Mouse (Mus musculus): ENCODE results near the gene Ccdc32.
A peak's percentile ranks its signal among the peaks of the same experiment; 100 is the strongest.
"Not testable (repeated sequence)": the region's sequence is repeated elsewhere in the genome, so short reads cannot be mapped to it uniquely, and the experiment has no call there.

The Ccdc32 gene

GRCm38 (mm10) chr2:119028941-119029551 is at the start of gene Ccdc32:
Gene Ccdc32 (minus strand): TSS chr2:119029393.
- DNase-seq (ENCODE audit: low read depth, low spot score) = peak; percentile 90

- DNase-seq (ENCODE audit: low read depth, low spot score) = no peak
Observed at GRCm38 (mm10) chr2:119072397-119072796, 43.2 kb upstream of the Ccdc32 start.

- DNase-seq (ENCODE audit: low read depth, low spot score) = no peak
Observed at GRCm38 (mm10) chr2:119060139-119060538, 30.9 kb upstream of the Ccdc32 start.

DNA sequence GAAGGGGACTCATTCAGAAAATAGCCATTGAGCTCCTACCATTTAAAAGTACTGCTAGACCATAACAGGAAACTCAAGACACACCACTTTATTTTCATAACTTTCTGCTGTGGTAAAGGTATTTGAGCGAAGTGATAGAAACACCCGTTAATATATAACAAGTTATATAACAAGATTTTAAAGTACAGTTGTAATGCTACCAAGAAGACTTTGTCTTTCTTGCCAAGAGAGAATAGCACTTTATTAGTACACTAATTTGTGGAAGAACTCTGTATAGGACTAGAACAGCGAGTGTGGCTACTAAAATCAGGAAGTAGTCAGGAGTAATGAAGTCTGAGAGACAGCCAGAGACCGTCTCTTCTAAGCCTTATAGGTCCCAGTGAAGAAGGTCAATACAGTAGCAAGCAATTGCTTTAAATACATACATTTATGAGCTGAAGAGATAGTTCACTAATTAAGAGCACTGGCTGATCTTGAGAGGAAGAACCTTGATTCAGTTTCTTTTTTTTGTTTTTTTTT is 21.0 kb upstream of the Ccdc32 start:
- DNase-seq (ENCODE audit: low read depth, low spot score) = no peak

DNA sequence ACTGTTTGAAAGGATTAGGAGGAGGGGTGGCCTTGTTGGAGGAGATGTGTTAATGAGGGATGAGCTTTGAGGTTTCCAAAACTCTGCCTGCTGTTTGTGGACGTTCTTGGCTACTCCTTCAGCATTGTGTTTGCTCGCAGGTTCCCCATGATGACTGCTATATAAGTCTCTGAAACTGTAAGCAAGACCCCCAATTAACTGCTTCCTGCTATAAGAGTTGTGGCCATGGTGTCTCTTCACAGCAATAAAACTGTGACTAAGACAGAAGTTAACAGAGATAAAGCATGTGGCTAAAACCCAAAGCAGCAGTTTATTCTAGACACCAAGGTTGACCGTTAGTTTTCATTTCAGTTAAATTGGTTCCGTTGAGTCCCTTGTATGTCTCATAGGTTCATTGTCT is 18.7 kb upstream of the Ccdc32 start:
- DNase-seq (ENCODE audit: low read depth, low spot score) = no peak

DNA sequence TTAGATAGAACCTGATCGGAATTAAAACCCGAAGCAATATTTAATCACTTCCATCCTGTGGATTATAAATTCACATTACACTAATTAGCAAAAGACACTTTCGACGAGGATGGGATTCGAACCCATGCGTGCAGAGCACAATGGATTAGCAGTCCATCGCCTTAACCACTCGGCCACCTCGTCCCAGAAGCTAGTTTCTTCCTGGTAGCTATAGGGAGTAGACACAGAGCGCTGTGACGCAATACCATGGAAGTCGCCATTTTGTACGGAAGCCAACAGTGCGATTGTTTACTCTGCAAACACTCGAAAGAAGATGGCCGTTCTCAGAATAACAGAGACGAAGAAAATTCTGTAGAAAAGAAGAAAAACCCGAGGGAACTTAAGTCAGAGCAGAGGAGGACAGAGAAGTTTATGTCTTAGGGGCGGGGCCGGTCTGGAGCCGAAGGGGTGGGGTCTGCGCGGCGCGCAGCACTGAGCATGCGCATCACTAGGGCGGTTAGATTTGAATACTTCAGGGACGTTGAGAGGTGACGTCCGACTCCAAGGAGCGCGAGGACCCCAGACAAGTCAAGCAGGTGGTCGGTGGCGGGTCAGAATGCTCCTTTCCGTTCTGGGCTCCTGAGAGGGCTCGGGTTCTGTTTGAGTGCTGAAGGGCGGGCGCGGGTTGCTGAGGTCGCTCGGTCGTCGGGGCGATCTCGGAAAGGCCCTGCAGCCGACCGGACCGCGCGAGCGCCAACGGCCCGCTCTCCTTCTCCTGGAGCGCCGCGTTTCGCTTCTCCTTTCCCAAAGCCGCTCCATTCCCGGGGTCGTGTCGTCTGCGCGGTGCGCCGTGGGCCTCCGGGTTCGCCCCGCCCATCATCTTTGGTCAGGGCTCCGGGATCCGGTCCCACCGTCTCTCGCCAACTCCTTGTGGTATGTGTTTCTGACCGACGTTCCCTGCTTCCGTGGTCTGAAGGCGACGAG is 17.7 kb upstream of the Ccdc32 start, which contains the start of gene Knl1:
TSS of gene Knl1 (plus strand) at position 471 of the 963 bp plus-strand sequence.
- DNase-seq (ENCODE audit: low read depth, low spot score) = peak; percentile 77

- DNase-seq (ENCODE audit: low read depth, low spot score) = no peak
Observed at GRCm38 (mm10) chr2:119045163-119045562, 16.0 kb upstream of the Ccdc32 start.

DNA sequence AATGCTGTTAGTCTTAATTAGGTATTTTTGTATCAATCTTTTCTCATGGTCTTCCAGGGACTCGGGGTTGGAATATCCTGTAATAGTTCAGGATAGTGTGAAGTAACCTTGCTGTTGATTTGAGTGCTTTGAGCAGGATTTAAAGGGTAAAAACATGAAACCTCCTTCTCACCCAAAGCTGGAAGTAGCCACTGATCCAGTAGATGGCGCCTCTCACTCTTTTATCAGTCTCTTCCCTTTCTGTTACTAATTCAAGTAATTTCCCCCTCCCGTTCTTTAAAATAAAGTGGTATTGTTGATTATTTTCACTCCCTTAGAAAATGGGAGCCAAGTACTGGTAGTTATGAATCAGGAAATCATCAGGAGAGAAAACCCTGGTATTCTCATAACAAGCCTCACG is 11.7 kb upstream of the Ccdc32 start:
- no peak for DNase-seq (ENCODE audit: low read depth, low spot score)

DNA sequence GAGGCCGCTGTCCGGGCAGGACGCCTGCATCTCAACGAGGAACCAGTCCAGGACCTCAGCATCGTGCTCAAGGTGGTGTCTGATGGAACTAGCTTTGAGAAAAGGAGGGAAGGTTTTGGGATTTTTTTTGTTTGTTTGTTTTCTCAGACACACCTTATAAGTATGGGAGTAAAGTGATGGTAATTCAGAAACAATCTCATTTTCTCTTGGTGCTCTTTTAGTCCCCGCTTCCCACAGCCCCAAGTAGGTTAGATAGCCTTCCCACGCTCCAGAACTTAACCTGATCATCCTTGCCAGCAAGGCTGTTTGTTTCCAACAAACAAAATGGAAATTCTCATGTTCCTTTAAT is 6.2 kb upstream of the Ccdc32 start:
- DNase-seq (ENCODE audit: low read depth, low spot score) = no peak

DNA sequence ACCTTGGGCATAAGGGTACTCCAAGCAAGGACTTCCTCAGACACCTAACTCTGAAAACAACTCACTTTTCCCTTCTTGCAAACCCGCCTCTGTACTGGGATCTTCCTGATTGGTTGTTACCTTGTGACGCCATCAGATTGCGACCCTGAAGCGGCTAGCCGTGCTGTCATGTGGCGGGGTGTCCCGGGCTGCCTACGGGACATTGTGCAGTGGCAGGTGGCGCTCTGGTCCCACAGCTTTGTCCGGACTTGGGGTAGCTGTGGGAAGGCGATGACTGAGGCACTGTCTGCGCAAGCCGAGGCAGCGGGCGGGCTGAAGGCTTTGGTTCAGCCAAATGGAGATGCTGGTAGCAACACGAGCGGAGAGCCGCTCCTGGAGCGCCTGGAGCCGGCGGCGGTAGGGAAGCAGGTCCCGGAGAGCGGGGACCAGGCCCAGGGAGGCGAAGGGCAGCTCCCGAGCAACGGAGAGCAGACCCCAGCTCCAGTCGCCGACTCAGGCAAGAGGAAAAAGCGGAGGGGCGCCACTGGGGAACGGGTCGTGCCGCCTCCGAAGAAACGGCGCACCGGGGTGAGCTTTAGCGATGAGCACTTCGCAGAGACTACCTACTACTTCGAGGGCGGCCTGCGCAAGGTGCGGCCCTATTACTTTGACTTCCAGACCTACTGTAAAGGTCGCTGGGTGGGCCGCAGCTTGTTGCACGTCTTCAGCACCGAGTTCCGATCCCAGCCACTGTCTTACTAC is 5.6 kb upstream of the Ccdc32 start, which contains the start of gene Rpusd2:
TSS of gene Rpusd2 (plus strand) at position 135 of the 741 bp plus-strand sequence.
- DNase-seq (ENCODE audit: low read depth, low spot score) = peak; percentile 96

DNA sequence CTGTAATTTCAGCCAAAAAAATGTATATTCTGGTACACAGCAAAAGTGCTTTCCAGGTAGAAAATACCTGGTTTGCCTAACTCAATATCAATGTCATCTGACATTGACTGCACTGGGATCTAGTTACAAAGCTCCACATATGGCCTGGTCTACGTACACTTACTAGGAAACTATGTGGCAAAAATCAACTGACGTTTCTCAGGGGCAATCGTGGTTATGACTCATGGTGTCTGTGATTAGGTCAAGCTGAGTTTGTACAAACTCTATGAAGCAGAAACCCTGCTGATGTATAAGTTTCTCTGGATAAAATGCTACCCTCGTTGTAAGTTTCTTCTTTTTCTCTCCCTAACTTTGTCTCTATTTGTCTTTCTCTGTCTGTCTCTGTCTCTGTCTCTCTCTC is 3.0 kb upstream of the Ccdc32 start:
- no peak for DNase-seq (ENCODE audit: low read depth, low spot score)

DNA sequence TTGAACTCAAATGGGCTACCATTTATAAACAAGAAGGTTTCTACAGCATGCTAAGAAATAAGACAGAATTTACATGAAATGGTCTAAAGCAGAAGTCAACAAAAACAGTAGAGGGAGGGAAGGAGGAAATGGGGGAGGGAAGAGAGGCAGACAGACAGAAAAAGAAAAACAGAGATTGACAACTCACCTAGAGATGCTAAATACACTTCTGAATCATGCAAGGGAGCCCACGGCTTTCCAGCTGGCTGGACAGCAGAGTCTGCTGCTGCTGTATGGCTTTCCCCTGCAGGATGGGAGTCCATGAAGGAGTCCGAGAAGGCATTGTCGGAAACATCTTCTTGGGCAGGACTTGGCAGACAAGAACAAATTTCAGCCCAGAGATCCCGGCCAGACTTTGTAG is 2.2 kb downstream of the Ccdc32 start:
- no peak for DNase-seq (ENCODE audit: low read depth, low spot score)

DNA sequence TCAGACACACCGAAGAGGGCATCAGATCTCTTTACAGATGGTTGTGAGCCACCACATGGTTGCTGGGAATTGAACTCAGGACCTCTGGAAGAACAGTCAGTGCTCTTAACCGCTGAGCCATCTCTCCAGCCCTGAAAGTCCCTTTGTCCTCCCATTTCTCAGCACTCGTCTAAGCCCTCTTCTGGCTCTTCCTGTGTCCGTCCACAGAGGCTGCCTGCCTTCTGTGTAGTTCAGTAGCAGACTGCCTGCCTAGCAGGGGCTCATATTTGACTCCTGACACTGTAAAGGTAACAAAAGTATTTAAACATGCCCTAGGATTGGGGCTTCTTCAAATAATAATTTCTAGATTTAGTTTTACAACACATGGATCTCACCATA is 4.0 kb downstream of the Ccdc32 start:
- DNase-seq (ENCODE audit: low read depth, low spot score) = no peak

- no peak for DNase-seq (ENCODE audit: low read depth, low spot score)
Observed at GRCm38 (mm10) chr2:119024536-119025238, 4.5 kb downstream of the Ccdc32 start.

- DNase-seq (ENCODE audit: low read depth, low spot score) = no peak
Observed at GRCm38 (mm10) chr2:119023154-119023660, 6.0 kb downstream of the Ccdc32 start.

DNA sequence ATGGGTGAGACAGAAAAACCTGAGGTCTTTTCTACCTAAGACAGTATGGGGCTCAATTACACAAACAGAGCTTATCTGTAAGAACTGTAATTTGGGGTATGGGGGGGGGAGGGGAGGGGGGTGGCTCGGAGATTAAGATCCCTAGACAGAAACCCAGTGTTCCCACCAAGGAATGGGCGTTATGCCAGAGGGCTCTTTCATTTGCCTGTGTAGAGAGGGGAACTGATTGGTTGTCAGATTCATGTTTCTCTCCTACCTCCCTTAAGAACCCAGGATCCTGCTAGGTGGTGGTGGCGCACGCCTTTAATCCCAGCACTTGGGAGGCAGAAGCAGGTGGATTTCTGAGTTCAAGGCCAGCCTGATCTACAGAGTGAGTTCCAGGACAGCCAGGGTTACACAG is 9.7 kb downstream of the Ccdc32 start:
- no peak for DNase-seq (ENCODE audit: low read depth, low spot score)

GRCm38 (mm10) chr2:119019131-119019530 is 10.1 kb downstream of the Ccdc32 start:
- DNase-seq (ENCODE audit: low read depth, low spot score) = no peak

DNA sequence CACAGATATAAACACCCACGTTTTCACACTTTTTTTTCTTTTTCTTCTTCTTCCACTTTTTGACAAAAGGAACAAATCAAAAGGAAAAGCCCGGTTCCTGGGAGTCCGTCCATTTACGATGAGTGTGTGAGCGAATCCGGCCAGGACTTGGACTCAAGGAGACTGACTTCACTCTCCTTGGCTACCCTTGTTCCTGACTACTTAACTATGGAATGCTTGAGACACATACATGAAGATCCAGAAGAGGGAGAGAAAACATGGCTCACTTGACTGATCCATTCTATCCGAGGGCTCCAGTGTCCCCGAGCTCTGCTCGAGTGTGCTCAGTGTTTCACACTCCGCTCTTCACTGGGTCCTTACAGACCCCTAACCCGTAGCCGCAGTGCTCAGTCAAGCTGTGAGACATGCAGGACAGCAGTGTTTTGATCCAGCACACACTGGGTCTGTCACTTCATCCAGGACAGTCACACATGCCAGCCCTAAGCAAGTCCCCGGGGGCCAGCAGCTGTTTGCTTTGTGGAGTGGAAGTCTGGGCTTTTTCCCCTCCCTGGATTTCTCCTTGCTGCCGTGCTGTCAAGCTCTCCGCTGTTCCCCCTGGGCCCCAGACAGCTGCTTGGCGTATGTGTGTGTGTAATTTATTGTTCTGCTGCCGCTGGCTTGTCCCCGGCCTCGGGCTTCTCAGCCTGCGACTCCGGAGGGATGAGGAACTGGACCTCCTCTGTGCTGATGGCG is 10.6 kb downstream of the Ccdc32 start:
- no peak for DNase-seq (ENCODE audit: low read depth, low spot score)

DNA sequence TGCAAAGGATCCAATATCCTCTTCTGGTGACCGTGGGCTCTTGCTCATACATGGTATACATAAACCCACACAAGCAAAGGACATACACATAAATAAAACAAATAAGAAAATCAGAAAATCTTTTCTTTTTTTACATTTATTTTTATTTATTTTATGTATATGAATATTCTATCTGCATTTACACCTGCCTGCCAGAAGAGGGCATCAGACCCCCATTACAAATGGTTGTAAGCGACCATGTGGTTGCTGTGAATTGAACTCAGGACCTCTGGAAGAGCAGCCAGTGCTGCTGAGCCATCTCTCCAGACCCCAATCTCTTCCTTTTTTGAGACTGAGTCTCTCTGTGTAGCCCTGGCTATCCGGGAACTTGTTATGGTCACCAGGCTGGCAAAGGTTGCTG is 11.5 kb downstream of the Ccdc32 start:
- no peak for DNase-seq (ENCODE audit: low read depth, low spot score)

- not testable (repeated sequence) for DNase-seq (ENCODE audit: low read depth, low spot score)
Observed at GRCm38 (mm10) chr2:119016312-119016711, 12.9 kb downstream of the Ccdc32 start.
